Mouse (Mus musculus) NIH3T3 (cell line): ENCODE measurements around the gene Gm20422.
"Not testable (repeated sequence)": the region's sequence is repeated elsewhere in the genome, so short reads cannot be mapped to it uniquely, and the experiment has no call there.

Experiments
- DNase-seq: peaks from one replicate; pipeline ENCODE4 v3.0.0-alpha.2; 2012; ENCODE audit warnings: low read depth

The Gm20422 gene

DNA sequence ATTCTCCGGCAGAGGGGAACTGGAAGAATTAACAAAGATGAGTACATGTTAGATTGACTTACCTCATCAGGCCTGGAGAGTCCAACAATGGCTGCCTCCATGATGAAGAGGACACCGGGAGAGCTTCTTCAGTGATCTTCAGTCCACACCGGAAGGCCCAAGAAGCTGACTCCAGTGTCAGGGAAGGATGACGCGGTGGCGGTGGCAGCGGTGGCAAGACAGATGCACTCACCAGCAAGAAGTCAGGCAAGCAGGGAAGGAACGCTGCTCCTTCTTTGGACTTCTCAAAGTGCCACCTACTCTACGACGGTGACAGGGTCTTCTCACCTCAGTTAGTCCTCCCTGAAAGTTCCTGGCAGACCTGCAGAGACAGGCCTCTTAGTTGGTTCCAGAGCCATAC lies 64.1 kb downstream of the Gm20422 start, which contains the start of gene Zfp869:
Zfp869 (minus strand) TSS at position 101 of the 400 bp plus-strand sequence.
- DNase-seq, result not testable (repeated sequence)

DNA sequence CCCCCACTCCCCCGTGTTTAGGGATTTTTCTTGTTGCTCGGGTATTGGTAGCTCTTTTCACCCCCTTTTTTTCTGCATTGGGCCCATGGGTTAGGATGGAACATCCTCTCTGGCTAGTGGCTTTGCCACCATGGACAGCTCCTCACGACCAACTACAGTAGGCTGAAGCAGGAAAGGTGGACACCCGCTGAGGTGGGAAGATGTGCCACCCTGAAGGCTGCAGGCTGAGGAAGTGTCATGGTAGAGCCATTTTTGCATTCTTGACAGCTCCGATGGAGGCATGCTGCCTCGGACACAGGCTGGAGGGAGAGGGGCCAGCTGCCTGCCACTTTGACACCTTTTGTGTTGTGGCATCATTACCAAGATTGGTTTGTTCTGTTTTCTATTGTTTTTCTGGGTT lies 72.9 kb downstream of the Gm20422 start:
- no peak for DNase-seq
